Comparison of ENCODE assay signal across 9 mouse cellular contexts in genomic region chr11:54068520-54069371, GRCm38 (mm10). TPM values are rescaled to one million over a fixed set of nuclear protein-coding genes. Genes with fewer than 3 reads are reported as not detected.
DNase-seq lines count a peak whose midpoint lies in the region; ATAC-seq and TF ChIP-seq lines count a peak whose summit lies in the region.
"Had no signal": no experiment of that assay in that cellular context is flagged by ENCODE, and none has a peak within 500 bp of the region (broad histone marks: within the 10 kb centered on the region; RNA-seq: fewer than 3 reads in every experiment).

TSS of gene Pdlim4 (minus strand) at chr11:54069014.

- peak within 1 kb of the TSS; percentile 64 to 73 for H3K4me3 ChIP-seq in ES-E14 (ENCODE audit: insufficient read depth in 1 of 2, low read depth in 1 of 2, low read length in 2 of 2, poor library complexity in 1 of 2, severe bottlenecking in 1 of 2)
- peak within 1 kb of the TSS; percentile 63 for H3K4me3 ChIP-seq in forebrain, embryonic 12.5 days (replicated peaks)
- H3K4me3 ChIP-seq in hindbrain, embryonic 10.5 days, result peak within 1 kb of the TSS; percentile 67
- peak within 1 kb of the TSS; percentile 65 for H3K4me3 ChIP-seq in limb, embryonic 11.5 days (ENCODE audit: low read depth, low read length)
- H3K4me3 ChIP-seq in midbrain, postnatal 0 days (ENCODE audit: low read depth, low read length), result peak within 1 kb of the TSS; percentile 51

- peaks cover 2 to 21% of the 10 kb centered on the region in 2 experiments; a peak in 2 of 4 replicates for H3K4me1 ChIP-seq in ES-E14 (ENCODE audit: control insufficient read depth in 2 of 2, insufficient read depth in 2 of 2, low read length in 2 of 2, poor library complexity in 1 of 2)
- H3K4me1 ChIP-seq in forebrain, embryonic 12.5 days, result peaks cover 27% of the 10 kb centered on the region
- peaks cover 46% of the 10 kb centered on the region for H3K4me1 ChIP-seq in hindbrain, embryonic 10.5 days (replicated peaks)
- peaks cover 18% of the 10 kb centered on the region for H3K4me1 ChIP-seq in limb, embryonic 11.5 days (ENCODE audit: control insufficient read depth, insufficient read depth, low read length)
- H3K4me1 ChIP-seq in midbrain, postnatal 0 days (ENCODE audit: insufficient read depth, low read length), result peaks cover 3% of the 10 kb centered on the region; the same call in 1 of the 2 replicates

- no peak for TF ChIP-seq CTCF in midbrain, postnatal 0 days (IDR thresholded peaks at IDR 0.05)

- no peaks in the 10 kb centered on the region for H3K9me3 ChIP-seq in ES-E14 (ENCODE audit: control insufficient read depth, insufficient read depth, low read depth, low read length)
- H3K9me3 ChIP-seq in forebrain, embryonic 12.5 days, result no peaks in the 10 kb centered on the region
- H3K9me3 ChIP-seq in hindbrain, embryonic 10.5 days, result 0 out of 2 replicates have a peak, but pooled peaks cover 3% of the 10 kb centered on the region
- no peaks in the 10 kb centered on the region for H3K9me3 ChIP-seq in limb, embryonic 11.5 days (ENCODE audit: control insufficient read depth, low read length)
- no peaks in the 10 kb centered on the region for H3K9me3 ChIP-seq in midbrain, postnatal 0 days (ENCODE audit: low read length)
- H3K9me3 ChIP-seq: G1E had no signal

- peak within 1 kb of the TSS; percentile 86 for H3K4me2 ChIP-seq in forebrain, embryonic 12.5 days
- peak within 1 kb of the TSS; percentile 88 for H3K4me2 ChIP-seq in limb, embryonic 11.5 days (ENCODE audit: low read depth, severe bottlenecking)
- H3K4me2 ChIP-seq in midbrain, postnatal 0 days (ENCODE audit: low read depth, low read length, poor library complexity, severe bottlenecking), result peak within 1 kb of the TSS; percentile 91

- in situ Hi-C loops in ES-E14 (cut with MboI; ENCODE audit: low sequenced_read_pairs in 2 of 2, unreplicated experiment in 2 of 2), result no loop called here

- peaks cover 13% of the 10 kb centered on the region for H3K27me3 ChIP-seq in forebrain, embryonic 12.5 days
- peaks cover 41% of the 10 kb centered on the region for H3K27me3 ChIP-seq in hindbrain, embryonic 10.5 days (ENCODE audit: insufficient read depth, poor library complexity, severe bottlenecking)
- H3K27me3 ChIP-seq in limb, embryonic 11.5 days (ENCODE audit: control insufficient read depth, insufficient read depth, low read length), result no peaks in the 10 kb centered on the region
- H3K27me3 ChIP-seq in midbrain, postnatal 0 days (ENCODE audit: insufficient read depth, low read length), result no peaks in the 10 kb centered on the region

- WGBS in forebrain, embryonic 12.5 days, result 1% methylated on average over 57 of the region's 61 CpGs
- 1% methylated on average over 61 of the region's 61 CpGs for WGBS in hindbrain, embryonic 10.5 days
- WGBS in limb, embryonic 11.5 days, result under 1% methylated on average over 51 of the region's 61 CpGs
- WGBS in midbrain, postnatal 0 days, result 2% methylated on average over 48 of the region's 61 CpGs

- H3K27ac ChIP-seq in ES-E14 (ENCODE audit: insufficient read depth, low read depth, low read length, poor library complexity, severe bottlenecking), result no peak within 1 kb of the TSS
- H3K27ac ChIP-seq in forebrain, embryonic 12.5 days, result no peak within 1 kb of the TSS
- H3K27ac ChIP-seq in hindbrain, embryonic 10.5 days, result peak within 1 kb of the TSS; percentile 87
- peak within 1 kb of the TSS; percentile 70 for H3K27ac ChIP-seq in limb, embryonic 11.5 days (replicated peaks; ENCODE audit: low read depth, low read length)
- H3K27ac ChIP-seq in midbrain, postnatal 0 days (ENCODE audit: low read depth, low read length), result no peak within 1 kb of the TSS

- no peak for DNase-seq in frontal cortex, adult 2 months (ENCODE audit: extremely low spot score in 1 of 2, low spot score in 1 of 2)
- DNase-seq in frontal cortex, postnatal 36 days (ENCODE audit: low spot score in 2 of 2), result no peak
- DNase-seq in ES-E14 (ENCODE audit: low read depth, low spot score), result no peak
- DNase-seq in hindbrain, embryonic 10.5 days (ENCODE audit: low spot score), result peak; percentile 81
- peak; percentile 89 for DNase-seq in limb, embryonic 11.5 days (ENCODE audit: low spot score)
- peak; percentile 44 for DNase-seq in midbrain, postnatal 0 days (ENCODE audit: low spot score)
- DNase-seq in cerebellum, adult 11 months, result no peak

- H3K36me3 ChIP-seq in ES-E14 (ENCODE audit: control insufficient read depth, insufficient read depth, low read length, poor library complexity, severe bottlenecking), result no peaks in the 10 kb centered on the region
- no peaks in the 10 kb centered on the region for H3K36me3 ChIP-seq in forebrain, embryonic 12.5 days (replicated peaks)
- no peaks in the 10 kb centered on the region for H3K36me3 ChIP-seq in hindbrain, embryonic 10.5 days
- H3K36me3 ChIP-seq in limb, embryonic 11.5 days (ENCODE audit: control insufficient read depth, insufficient read depth, low read length), result no peaks in the 10 kb centered on the region
- H3K36me3 ChIP-seq in midbrain, postnatal 0 days (ENCODE audit: insufficient read depth, low read length), result no peaks in the 10 kb centered on the region
- H3K36me3 ChIP-seq: G1E had no signal

- ATAC-seq in forebrain, embryonic 12.5 days (ENCODE audit: low FRiP score), result peak; percentile 77
- peak; percentile 81 for ATAC-seq in limb, embryonic 11.5 days (ENCODE audit: insufficient number of reproducible peaks, low FRiP score, low TSS enrichment, low read depth)
- ATAC-seq in midbrain, postnatal 0 days (ENCODE audit: low FRiP score), result peak; percentile 64

- peak within 1 kb of the TSS; percentile 55 for H3K9ac ChIP-seq in ES-E14 (ENCODE audit: insufficient read depth, low read depth, low read length, poor library complexity, severe bottlenecking)
- peak within 1 kb of the TSS; percentile 71 for H3K9ac ChIP-seq in forebrain, embryonic 12.5 days
- H3K9ac ChIP-seq in limb, embryonic 11.5 days (ENCODE audit: low read length), result peak within 1 kb of the TSS; percentile 75
- H3K9ac ChIP-seq in midbrain, postnatal 0 days (replicated peaks; ENCODE audit: low read length, poor library complexity, severe bottlenecking), result peak within 1 kb of the TSS; percentile 59

TF ChIP-seq in ES-E14, 5 proteins besides CTCF, POLR2A, EP300 and RAD21:
- no peak for TF ChIP-seq ZNF384 (IDR thresholded peaks at IDR 0.05; ENCODE audit: low read depth, low read length)
- no peak for TF ChIP-seq ZC3H11A (IDR thresholded peaks at IDR 0.05; ENCODE audit: borderline replicate concordance, low read depth, low read length)
- no peak for TF ChIP-seq MAFK (IDR thresholded peaks at IDR 0.05; ENCODE audit: insufficient read depth, low read depth, low read length)
- TF ChIP-seq HCFC1 (IDR thresholded peaks at IDR 0.05; ENCODE audit: borderline replicate concordance, insufficient read depth, low read length), result no peak
- no peak for TF ChIP-seq CHD2 (IDR thresholded peaks at IDR 0.05; ENCODE audit: low read depth, low read length)

RNA-seq across cellular contexts. Expression of gene Pdlim4, which starts in this region (rescaled TPM):
- polyA plus RNA-seq in frontal cortex, adult 2 months (2012; rRNA removed), result 22.6 and 24.7 TPM in 2 replicates
- 3.2 and 4.3 TPM in 2 replicates for total RNA-seq in ES-E14 (2012; rRNA removed)
- 38.2 and 43.8 TPM in 2 replicates for polyA plus RNA-seq in forebrain, embryonic 12.5 days (2016; fragmentation: Nextera tagmentation; extraction: Ambion mirVana)
- polyA plus RNA-seq in hindbrain, embryonic 10.5 days (2016; fragmentation: Nextera tagmentation; extraction: Ambion mirVana), result 54.3 and 60.9 TPM in 2 replicates
- 166 and 178 TPM in 2 replicates for polyA plus RNA-seq in limb, embryonic 11.5 days (2014; fragmentation: Nextera tagmentation; extraction: Ambion mirVana)
- total RNA-seq in midbrain, postnatal 0 days (2014; rRNA removed), result 19.5 and 31.7 TPM in 2 replicates
- polyA plus RNA-seq in midbrain, postnatal 0 days (2015; fragmentation: Nextera tagmentation; extraction: Ambion mirVana), result 32.8 and 35.1 TPM in 2 replicates
- polyA plus RNA-seq: G1E had no signal

Comparison
In these comparisons a context has a peak if more than half of its experiments do, and no peak if none do; other contexts are left out.
1. DNase-seq: peak in hindbrain, embryonic 10.5 days (single experiment), limb, embryonic 11.5 days (single experiment) and midbrain, postnatal 0 days (single experiment); none in frontal cortex, adult 2 months (0 of 2), frontal cortex, postnatal 36 days (0 of 2), ES-E14 (single experiment) and cerebellum, adult 11 months (single experiment).
2. H3K27ac ChIP-seq: peak in hindbrain, embryonic 10.5 days (single experiment) and limb, embryonic 11.5 days (single experiment); none in ES-E14 (single experiment), forebrain, embryonic 12.5 days (single experiment) and midbrain, postnatal 0 days (single experiment).
3. Peak in every context shown above with its lines, with median percentiles within 50 percentile points of each other: H3K4me3 ChIP-seq, H3K9ac ChIP-seq, ATAC-seq and H3K4me2 ChIP-seq.